Mouse (Mus musculus) lung, adult 2 months (tissue): ENCODE results near the gene Smco1.

ENCODE experiments used
- CTCF ChIP-seq: fragments of 200-500 bp; IDR thresholded peaks from 2 replicates; pipeline ENCODE4 v1.5.1; 2011; ENCODE audit warnings: mild to moderate bottlenecking, low read length, control low read depth; ENCODE audit not compliant: insufficient read depth
- POLR2A ChIP-seq: fragments of 200-500 bp; IDR thresholded peaks from 2 replicates; pipeline ENCODE4 v1.6.1; 2011; ENCODE audit warnings: low read depth, mild to moderate bottlenecking, control low read depth, low read length, borderline replicate concordance; ENCODE audit errors: extremely low read depth

- TF ChIP-seq CTCF (no peak), POLR2A (no peak)
Observed at GRCm38 (mm10) chr16:32312386-32312785, 41.1 kb downstream of the Smco1 start.
